Mouse (Mus musculus): ENCODE results near the gene Wnt5a. TPM values are rescaled to one million over a fixed set of nuclear protein-coding genes. Genes with fewer than 3 reads are reported as not detected.
A peak's percentile ranks its signal among the peaks of the same experiment; 100 is the strongest.

Gene Wnt5a
- polyA plus RNA-seq, 1 experiment from 2014 or later: 37.2 TPM

- 44% methylated on average over 3 of the region's 3 CpGs for WGBS (ENCODE audit: insufficient replicate concordance)
- H3K36me3 ChIP-seq (ENCODE audit: control insufficient read depth, insufficient read depth, low read length): no peaks in the 10 kb centered on the region
These were observed 27.8 kb upstream of the Wnt5a start for GRCm38 (mm10) chr14:28476746-28477145.

DNA sequence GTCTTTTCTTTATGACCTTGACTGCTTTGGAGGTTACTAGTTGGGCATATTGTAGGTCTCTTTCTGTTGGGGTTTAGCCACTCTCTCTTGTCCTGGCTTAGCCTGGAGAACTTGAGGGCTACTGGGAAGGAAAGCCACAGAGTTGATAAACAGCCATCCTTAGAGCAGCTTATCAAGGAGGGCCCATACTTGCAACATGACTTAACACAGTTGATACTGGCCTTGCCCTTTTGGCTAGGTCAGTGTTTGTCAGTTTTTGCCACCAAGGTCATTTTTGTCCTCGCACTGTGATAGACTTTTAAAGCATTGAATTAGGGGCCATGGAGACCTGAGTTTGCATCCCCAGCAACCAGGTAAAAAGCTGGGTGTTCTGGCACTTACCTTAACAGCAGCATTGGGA lies 23.7 kb upstream of the Wnt5a start:
- Histone ChIP-seq H3K27ac (ENCODE audit: low read depth, low read length) (no peak overlapping the region), H3K9ac (ENCODE audit: low read depth, low read length) (no peak overlapping the region), H3K9me3 (replicated peaks; ENCODE audit: control insufficient read depth, low read length) (no peaks in the 10 kb centered on the region), H3K4me2 (no peak overlapping the region), H3K36me3 (ENCODE audit: control insufficient read depth, insufficient read depth, low read length) (no peaks in the 10 kb centered on the region), H3K4me1 (ENCODE audit: control insufficient read depth, insufficient read depth, low read length) (peaks cover 5% of the 10 kb centered on the region; the same call in 1 of the 2 replicates), H3K4me3 (ENCODE audit: low read depth, low read length) (no peak overlapping the region), H3K27me3 (ENCODE audit: control insufficient read depth, insufficient read depth, low read length) (no peaks in the 10 kb centered on the region)
- no peak for ATAC-seq (replicated peaks; ENCODE audit: insufficient number of reproducible peaks, low FRiP score, low TSS enrichment)
- 61% methylated on average over 1 of the region's 1 CpGs for WGBS (ENCODE audit: insufficient replicate concordance)

More at GRCm38 (mm10) chr14:28476746-28477145, 27.8 kb upstream of the Wnt5a start:
- Histone ChIP-seq H3K27me3 (ENCODE audit: control insufficient read depth, insufficient read depth, low read length) (no peaks in the 10 kb centered on the region), H3K9me3 (replicated peaks; ENCODE audit: control insufficient read depth, low read length) (no peaks in the 10 kb centered on the region), H3K4me1 (ENCODE audit: control insufficient read depth, insufficient read depth, low read length) (peaks cover 5% of the 10 kb centered on the region; the same call in 1 of the 2 replicates), H3K27ac (ENCODE audit: low read depth, low read length) (no peak overlapping the region), H3K9ac (ENCODE audit: low read depth, low read length) (no peak overlapping the region), H3K4me2 (no peak overlapping the region), H3K4me3 (ENCODE audit: low read depth, low read length) (no peak overlapping the region)
- no peak for ATAC-seq (replicated peaks; ENCODE audit: insufficient number of reproducible peaks, low FRiP score, low TSS enrichment)

DNA sequence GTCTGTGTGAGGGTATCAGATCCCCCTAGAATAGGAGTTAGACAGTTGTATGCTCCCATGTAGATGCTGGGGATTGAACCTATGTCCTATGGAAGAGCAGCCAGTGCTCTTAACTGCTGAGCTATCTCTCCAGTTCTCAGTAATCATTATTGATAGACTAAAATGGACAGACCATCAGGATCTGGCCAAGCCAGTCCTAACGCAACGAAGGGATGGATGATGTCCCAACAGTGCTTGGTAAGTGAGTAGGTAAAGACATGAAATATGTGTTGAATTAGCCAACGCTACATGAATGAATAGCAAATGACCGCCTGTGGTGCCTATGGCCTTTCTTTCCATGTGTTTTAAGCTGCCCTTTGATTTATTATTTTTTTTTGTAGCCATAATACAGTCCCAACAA lies 10.7 kb upstream of the Wnt5a start:
- 87% methylated on average over 4 of the region's 4 CpGs for WGBS (ENCODE audit: insufficient replicate concordance)
- H3K4me2 ChIP-seq: no peak overlapping the region
- no peak for ATAC-seq (replicated peaks; ENCODE audit: insufficient number of reproducible peaks, low FRiP score, low TSS enrichment)
- H3K4me1 ChIP-seq (ENCODE audit: control insufficient read depth, insufficient read depth, low read length): no peaks in the 10 kb centered on the region
- no peaks in the 10 kb centered on the region for H3K36me3 ChIP-seq (ENCODE audit: control insufficient read depth, insufficient read depth, low read length)
- no peaks in the 10 kb centered on the region for H3K27me3 ChIP-seq (ENCODE audit: control insufficient read depth, insufficient read depth, low read length)
- no peak overlapping the region for H3K9ac ChIP-seq (ENCODE audit: low read depth, low read length)
- no peak overlapping the region for H3K27ac ChIP-seq (ENCODE audit: low read depth, low read length)
- no peaks in the 10 kb centered on the region for H3K9me3 ChIP-seq (replicated peaks; ENCODE audit: control insufficient read depth, low read length)
- no peak overlapping the region for H3K4me3 ChIP-seq (ENCODE audit: low read depth, low read length)

- Histone ChIP-seq H3K27ac (ENCODE audit: low read depth, low read length) (no peak overlapping the region), H3K4me2 (no peak overlapping the region), H3K36me3 (ENCODE audit: control insufficient read depth, insufficient read depth, low read length) (no peaks in the 10 kb centered on the region), H3K4me3 (ENCODE audit: low read depth, low read length) (no peak overlapping the region), H3K9me3 (replicated peaks; ENCODE audit: control insufficient read depth, low read length) (no peaks in the 10 kb centered on the region), H3K9ac (ENCODE audit: low read depth, low read length) (no peak overlapping the region), H3K4me1 (ENCODE audit: control insufficient read depth, insufficient read depth, low read length) (no peaks in the 10 kb centered on the region), H3K27me3 (ENCODE audit: control insufficient read depth, insufficient read depth, low read length) (no peaks in the 10 kb centered on the region)
- WGBS (ENCODE audit: insufficient replicate concordance): 85% methylated on average over 5 of the region's 5 CpGs
- ATAC-seq (replicated peaks; ENCODE audit: insufficient number of reproducible peaks, low FRiP score, low TSS enrichment): no peak
These were observed 10.3 kb upstream of the Wnt5a start for GRCm38 (mm10) chr14:28494273-28494672.

GRCm38 (mm10) chr14:28501216-28501878 lies 3.2 kb upstream of the Wnt5a start:
- Histone ChIP-seq H3K4me2 (no peak overlapping the region), H3K9me3 (replicated peaks; ENCODE audit: control insufficient read depth, low read length) (no peaks in the 10 kb centered on the region), H3K9ac (ENCODE audit: low read depth, low read length) (no peak overlapping the region), H3K4me1 (ENCODE audit: control insufficient read depth, insufficient read depth, low read length) (peaks cover 5% of the 10 kb centered on the region; the same call in 1 of the 2 replicates), H3K27me3 (ENCODE audit: control insufficient read depth, insufficient read depth, low read length) (no peaks in the 10 kb centered on the region), H3K36me3 (ENCODE audit: control insufficient read depth, insufficient read depth, low read length) (no peaks in the 10 kb centered on the region), H3K4me3 (ENCODE audit: low read depth, low read length) (no peak overlapping the region), H3K27ac (ENCODE audit: low read depth, low read length) (no peak overlapping the region)
- no peak for ATAC-seq (replicated peaks; ENCODE audit: insufficient number of reproducible peaks, low FRiP score, low TSS enrichment)
- WGBS (ENCODE audit: insufficient replicate concordance): 78% methylated on average over 12 of the region's 12 CpGs

- ATAC-seq (replicated peaks; ENCODE audit: insufficient number of reproducible peaks, low FRiP score, low TSS enrichment): no peak
- H3K27ac ChIP-seq (ENCODE audit: low read depth, low read length): no peak overlapping the region
- WGBS (ENCODE audit: insufficient replicate concordance): 82% methylated on average over 2 of the region's 2 CpGs
- H3K4me2 ChIP-seq: no peak overlapping the region
- no peaks in the 10 kb centered on the region for H3K27me3 ChIP-seq (ENCODE audit: control insufficient read depth, insufficient read depth, low read length)
- no peaks in the 10 kb centered on the region for H3K36me3 ChIP-seq (ENCODE audit: control insufficient read depth, insufficient read depth, low read length)
- H3K9ac ChIP-seq (ENCODE audit: low read depth, low read length): no peak overlapping the region
- no peak overlapping the region for H3K4me3 ChIP-seq (ENCODE audit: low read depth, low read length)
- no peaks in the 10 kb centered on the region for H3K9me3 ChIP-seq (replicated peaks; ENCODE audit: control insufficient read depth, low read length)
- peaks cover 11% of the 10 kb centered on the region for H3K4me1 ChIP-seq (ENCODE audit: control insufficient read depth, insufficient read depth, low read length)
These were observed 1.3 kb upstream of the Wnt5a start for GRCm38 (mm10) chr14:28503276-28503675.

DNA sequence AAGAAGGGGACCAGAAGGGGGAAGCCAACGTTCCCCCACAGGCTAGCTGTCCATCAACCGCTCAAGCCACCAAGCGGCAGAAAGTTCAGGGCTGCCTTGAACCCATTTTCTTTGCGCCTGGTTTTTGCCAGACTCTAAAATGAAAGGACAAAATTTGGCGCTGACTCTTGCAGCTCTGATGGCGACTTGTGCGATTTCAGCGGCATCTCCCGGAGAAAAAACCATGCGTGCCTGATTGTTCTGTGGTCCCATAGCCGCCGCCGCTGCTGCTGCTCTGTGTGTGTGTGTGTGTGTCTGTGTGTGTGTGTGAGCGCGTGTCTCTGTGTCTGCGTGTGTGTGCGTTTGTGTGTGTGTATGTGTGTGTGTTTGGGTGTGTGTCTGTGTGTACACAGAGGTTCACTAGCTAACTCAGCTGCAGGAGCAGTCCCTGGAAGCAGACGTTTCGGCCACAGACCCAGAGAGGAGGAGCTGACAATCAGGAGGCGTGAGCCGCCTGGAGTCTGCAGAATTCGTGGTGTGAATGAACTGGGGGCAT lies 568 bp downstream of the Wnt5a start:
- H3K36me3 ChIP-seq (ENCODE audit: control insufficient read depth, insufficient read depth, low read length): no peaks in the 10 kb centered on the region
- peak overlapping the region; percentile 97 for H3K27ac ChIP-seq (ENCODE audit: low read depth, low read length)
- peak; percentile 17; the same call in 1 of the 2 replicates for ATAC-seq (replicated peaks; ENCODE audit: insufficient number of reproducible peaks, low FRiP score, low TSS enrichment)
- H3K4me1 ChIP-seq (ENCODE audit: control insufficient read depth, insufficient read depth, low read length): peaks cover 17% of the 10 kb centered on the region
- no peaks in the 10 kb centered on the region for H3K27me3 ChIP-seq (ENCODE audit: control insufficient read depth, insufficient read depth, low read length)
- under 1% methylated on average over 22 of the region's 22 CpGs for whole genome bisulfite sequencing (ENCODE audit: insufficient replicate concordance)
- H3K4me3 ChIP-seq (ENCODE audit: low read depth, low read length): peak overlapping the region; percentile 81
- no peaks in the 10 kb centered on the region for H3K9me3 ChIP-seq (replicated peaks; ENCODE audit: control insufficient read depth, low read length)
- peak overlapping the region; percentile 96 for H3K9ac ChIP-seq (ENCODE audit: low read depth, low read length)
- peak overlapping the region; percentile 96 for H3K4me2 ChIP-seq

GRCm38 (mm10) chr14:28505586-28506375 lies 1.2 kb downstream of the Wnt5a start:
- WGBS (ENCODE audit: insufficient replicate concordance): under 1% methylated on average over 61 of the region's 62 CpGs
- H3K27me3 ChIP-seq (ENCODE audit: control insufficient read depth, insufficient read depth, low read length): no peaks in the 10 kb centered on the region
- H3K9ac ChIP-seq (ENCODE audit: low read depth, low read length): peak overlapping the region; percentile 96

More at GRCm38 (mm10) chr14:28505586-28506375, 1.2 kb downstream of the Wnt5a start:
- Histone ChIP-seq H3K27ac (ENCODE audit: low read depth, low read length) (peak overlapping the region; percentile 97), H3K4me3 (ENCODE audit: low read depth, low read length) (peak overlapping the region; percentile 81), H3K9me3 (replicated peaks; ENCODE audit: control insufficient read depth, low read length) (no peaks in the 10 kb centered on the region), H3K4me2 (peak overlapping the region; percentile 96), H3K4me1 (ENCODE audit: control insufficient read depth, insufficient read depth, low read length) (peaks cover 17% of the 10 kb centered on the region), H3K36me3 (ENCODE audit: control insufficient read depth, insufficient read depth, low read length) (no peaks in the 10 kb centered on the region)
- ATAC-seq (replicated peaks; ENCODE audit: insufficient number of reproducible peaks, low FRiP score, low TSS enrichment): no peak
